Mouse (Mus musculus): ENCODE data around the gene Lin52.

DNA sequence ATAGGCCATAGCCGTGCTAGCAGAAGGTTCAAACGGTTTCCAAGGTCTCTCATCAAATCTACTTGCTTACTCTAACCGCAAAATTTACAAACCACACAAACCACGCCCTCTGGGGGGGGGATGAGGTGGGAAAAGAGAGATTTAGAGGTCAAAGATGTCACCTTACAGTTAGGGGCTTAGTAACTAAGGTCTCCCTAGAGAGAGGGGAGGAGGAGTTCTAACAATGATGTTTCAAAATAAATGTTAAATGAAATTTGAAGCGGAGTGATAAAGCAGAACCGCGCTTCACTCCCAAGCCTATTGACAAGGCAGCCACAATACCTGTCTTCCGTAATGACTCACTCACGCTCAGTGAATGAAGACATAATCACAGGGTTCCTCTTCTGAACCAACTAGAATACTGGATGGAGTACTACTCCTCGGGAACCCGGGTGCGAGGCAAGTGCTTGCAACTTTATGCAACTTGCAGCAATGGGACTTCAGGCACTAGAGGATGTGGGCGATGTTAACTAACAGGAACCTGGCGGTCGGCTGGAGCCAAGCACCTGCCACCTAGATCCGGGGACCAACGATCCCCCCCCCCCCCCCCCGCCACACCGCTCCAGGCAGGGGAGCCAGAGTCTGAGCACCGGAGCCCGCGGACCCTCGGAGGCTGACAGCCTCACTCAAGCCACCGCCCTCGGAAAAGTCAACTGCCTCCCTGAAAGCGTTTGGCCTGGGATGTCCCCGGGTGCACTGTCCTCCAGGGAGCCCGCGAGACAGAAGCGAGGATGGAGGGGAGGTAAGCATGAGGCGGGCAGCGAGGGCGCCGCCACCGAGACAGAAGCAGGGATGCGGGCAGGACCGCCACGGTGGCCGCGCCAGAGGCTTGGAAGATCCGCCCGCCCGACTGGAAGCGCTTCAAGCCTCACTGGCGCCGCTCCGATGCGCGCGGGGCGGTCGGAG is 43.1 kb upstream of the Lin52 start:
- TF ChIP-seq CTCF (IDR thresholded peaks at IDR 0.05; ENCODE audit: low read depth, low read length) = no peak
- TF ChIP-seq GATA1 (IDR thresholded peaks at IDR 0.05; ENCODE audit: borderline replicate concordance, low read length) = no peak
- no peak for TF ChIP-seq TAL1 (conservative IDR thresholded peaks at IDR 0.05; ENCODE audit: low read depth, low read length)
- TF ChIP-seq GATA2 (IDR thresholded peaks at IDR 0.05; ENCODE audit: borderline replicate concordance, low read depth, low read length) = no peak

Measured in G1E (cell line).